Mouse (Mus musculus) monocyte, adult 5-6 weeks (primary cell): ENCODE results near the gene Fahd2a. TPM values are rescaled to one million over a fixed set of nuclear protein-coding genes. Genes with fewer than 3 reads are reported as not detected.

ENCODE experiments used
- ATAC-seq: fragments of 153-309, 156-312 bp; replicated peaks from 2 replicates; pipeline ENCODE4 v1.8.0; 2017; ENCODE audit warnings: mild to moderate bottlenecking; ENCODE audit not compliant: low TSS enrichment, insufficient number of reproducible peaks, severe bottlenecking, poor library complexity, low FRiP score
- total RNA-seq: library from RNA; stranded (forward); fragments of 200-1000, 200-491, 200-594 nt; gene quantifications from 3 replicates; pipeline ENCODE4 v1.2.3, GENCODE M21; 2017

Fahd2a gene
- total RNA-seq, 1 experiment from 2014 or later, result 14.6 TPM

- ATAC-seq, result no peak
These were observed 8.8 kb downstream of the Fahd2a start for GRCm38 (mm10) chr2:127435554-127435953.

DNA sequence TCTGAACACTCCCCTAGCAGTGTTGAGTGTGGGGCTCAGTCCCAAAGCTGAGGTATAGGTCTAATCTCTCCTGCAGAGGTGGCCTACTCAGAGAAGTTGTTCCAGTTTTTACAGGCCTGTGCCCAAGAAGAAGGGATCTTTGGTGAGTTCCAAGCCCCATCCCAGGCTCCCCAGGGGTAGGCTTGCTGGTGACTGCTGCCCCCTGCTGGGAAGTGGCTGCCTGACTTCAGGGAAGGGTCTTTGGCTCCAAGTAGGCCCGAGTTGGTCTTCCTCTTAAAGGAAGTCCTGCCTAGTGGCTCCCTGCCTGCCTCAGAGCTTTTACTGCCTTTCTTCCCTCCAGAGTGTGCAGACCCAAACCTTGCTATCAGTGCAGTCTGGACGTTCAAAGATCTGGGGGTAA, 9.2 kb downstream of the Fahd2a start:
- no peak for ATAC-seq

GRCm38 (mm10) chr2:127433487-127434295, 10.7 kb downstream of the Fahd2a start:
- ATAC-seq, result no peak

DNA sequence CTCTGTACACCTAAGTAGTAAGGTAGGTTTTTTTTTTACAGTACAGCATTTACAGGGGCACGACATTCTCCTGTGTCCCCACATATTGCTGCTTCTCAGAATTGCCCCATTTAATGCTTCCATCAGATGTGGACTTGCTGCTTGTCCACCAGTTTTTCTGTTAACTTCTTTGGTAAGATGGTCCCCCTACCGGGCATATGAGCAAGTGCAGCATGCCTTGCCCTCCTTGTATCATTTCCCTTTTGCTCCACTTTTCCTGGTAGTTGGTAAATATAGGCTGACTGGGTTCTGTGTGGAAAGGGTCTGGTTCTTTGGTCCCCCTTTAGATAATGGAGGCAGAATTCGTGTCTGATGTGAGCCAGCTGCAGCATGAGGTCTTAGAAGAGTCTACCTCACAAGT, 14.1 kb downstream of the Fahd2a start:
- no peak for ATAC-seq

DNA sequence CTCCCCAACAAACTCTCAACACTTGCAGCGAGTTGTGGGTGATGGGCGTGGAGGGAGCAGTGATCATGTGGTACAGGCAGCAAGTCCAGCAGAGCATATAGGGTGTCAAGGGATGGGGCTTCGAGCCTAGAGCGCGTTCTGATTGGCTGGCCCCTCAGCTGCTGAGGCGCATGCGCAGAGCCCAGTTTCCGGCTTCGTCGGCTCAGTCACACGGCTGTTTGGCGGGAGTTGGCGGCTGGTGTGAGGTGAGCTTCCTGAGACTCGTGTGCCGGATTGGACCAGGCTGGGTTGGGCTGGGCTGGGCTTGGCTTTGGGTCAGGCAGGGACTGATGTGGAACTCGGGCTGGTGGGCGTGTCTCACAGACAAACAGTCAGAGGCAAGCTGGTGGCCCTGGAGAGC, 19.4 kb downstream of the Fahd2a start, which contains the start of gene Gpat2:
TSS of gene Gpat2 (plus strand) at position 223 of the 400 bp plus-strand sequence.
- ATAC-seq, result no peak

- no peak for ATAC-seq
These were observed 25.9 kb downstream of the Fahd2a start for GRCm38 (mm10) chr2:127418266-127418970.

DNA sequence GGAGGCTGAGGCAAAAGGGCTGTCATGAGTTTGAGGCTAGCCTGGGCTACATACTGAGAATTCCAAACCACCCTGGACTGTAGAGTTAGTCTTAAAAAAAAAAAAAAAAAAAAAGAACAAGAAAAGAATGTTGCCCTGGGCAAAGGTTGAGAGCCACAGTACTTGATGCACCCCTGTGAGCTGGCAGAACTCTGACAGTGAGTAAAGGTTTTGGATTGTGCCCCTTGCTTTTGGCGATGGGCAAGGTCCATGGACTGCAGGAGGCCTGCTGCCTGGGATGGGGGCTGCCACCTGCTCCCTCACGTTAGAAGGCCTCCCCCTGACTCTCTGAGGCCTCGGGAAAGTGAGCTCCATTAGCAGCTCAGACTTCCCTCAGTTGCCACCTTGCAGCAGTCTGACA, 27.7 kb downstream of the Fahd2a start:
- ATAC-seq, result no peak

DNA sequence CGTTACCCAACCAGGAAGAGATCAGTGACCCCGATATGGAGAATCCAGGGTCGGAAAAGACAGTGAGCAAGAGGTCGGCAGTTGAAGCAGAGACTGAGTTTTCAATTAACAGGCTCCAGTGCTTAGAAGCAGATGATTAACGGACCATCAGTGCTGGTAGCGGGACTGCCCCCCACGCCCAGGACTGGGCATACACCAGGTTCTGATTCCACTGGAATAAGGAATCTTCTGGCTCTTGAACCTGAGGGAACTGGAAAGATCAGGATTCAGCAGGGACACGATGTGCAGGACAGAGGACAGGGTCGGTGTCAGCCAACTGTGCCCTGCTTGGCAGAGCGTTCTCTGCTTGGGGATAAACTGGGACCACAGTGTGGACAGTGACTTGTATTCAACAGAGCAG, 28.6 kb downstream of the Fahd2a start:
- ATAC-seq, result no peak

- no peak for ATAC-seq
These were observed 33.2 kb downstream of the Fahd2a start for GRCm38 (mm10) chr2:127411126-127411525.

GRCm38 (mm10) chr2:127398738-127399137, 45.6 kb downstream of the Fahd2a start:
- no peak for ATAC-seq

GRCm38 (mm10) chr2:127394606-127395161, 49.7 kb downstream of the Fahd2a start:
- ATAC-seq, result no peak

DNA sequence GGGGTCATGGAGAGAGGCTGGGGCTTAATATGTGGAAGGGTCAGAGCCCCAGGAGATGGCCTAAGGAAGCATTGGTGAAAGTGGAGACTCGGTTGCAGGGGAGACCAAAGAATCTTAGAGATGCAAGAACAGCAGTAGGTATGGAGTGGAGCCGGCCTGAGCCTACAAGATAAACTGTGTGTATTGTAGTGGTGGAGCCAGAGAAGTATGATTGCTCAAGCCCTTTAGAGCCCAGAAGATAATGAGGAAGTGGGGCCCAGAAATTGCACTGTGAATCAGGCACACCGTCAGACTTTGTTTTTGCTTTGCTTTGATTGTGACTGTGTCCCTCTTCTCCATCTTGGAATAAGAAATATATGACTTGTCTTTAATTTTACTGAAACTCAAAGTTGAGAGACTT, 53.0 kb downstream of the Fahd2a start:
- ATAC-seq, result peak; percentile 42; the same call in 1 of the 2 replicates

- ATAC-seq, result no peak
These were observed 53.5 kb downstream of the Fahd2a start for GRCm38 (mm10) chr2:127390846-127391245.

GRCm38 (mm10) chr2:127390352-127390751, 54.0 kb downstream of the Fahd2a start:
- no peak for ATAC-seq

- ATAC-seq, result no peak
These were observed 56.8 kb downstream of the Fahd2a start for GRCm38 (mm10) chr2:127387521-127387920.

Other genes with a start within 250 kb of the Fahd2a start
- 1.1 to 3.4 TPM (median 2.5 TPM) in 3 replicates for gene 1810024B03Rik, start 236.3 kb downstream of the Fahd2a start, total RNA-seq
- gene Snrnp200, start 236.2 kb downstream of the Fahd2a start, total RNA-seq, result 146 to 205 TPM (median 156 TPM) in 3 replicates
- 24.8 to 32.6 TPM (median 28.7 TPM) in 3 replicates for gene Ciao1, start 196.7 kb downstream of the Fahd2a start, total RNA-seq
- gene Tmem127, start 196.7 kb downstream of the Fahd2a start, total RNA-seq, result 43.9 to 86.2 TPM (median 50.4 TPM) in 3 replicates
- 76.8 to 93.7 TPM (median 93.1 TPM) in 3 replicates for gene Stard7, start 174.3 kb downstream of the Fahd2a start, total RNA-seq
- 141 to 443 TPM (median 158 TPM) in 3 replicates for gene Dusp2, start 108.4 kb downstream of the Fahd2a start, total RNA-seq
- 0.11 to 1.6 TPM (median 1.1 TPM) in 3 replicates for gene Astl, start 105.9 kb downstream of the Fahd2a start, total RNA-seq
- 0.10 TPM in 1 of 3 replicates, not detected in the others for gene Adra2b, start 81.4 kb downstream of the Fahd2a start, total RNA-seq
- not detected in 3 replicates for gene Gpat2, start 19.4 kb downstream of the Fahd2a start, total RNA-seq
- 3.9 to 25.7 TPM (median 6.4 TPM) in 3 replicates for gene Kcnip3, start 77.5 kb upstream of the Fahd2a start, total RNA-seq
- not detected in 3 replicates for gene Prom2, start 96.9 kb upstream of the Fahd2a start, total RNA-seq
- 1.3 to 2.9 TPM (median 2.2 TPM) in 3 replicates for gene Zfp661, start 142.5 kb upstream of the Fahd2a start, total RNA-seq
- 29.1 to 59.9 TPM (median 46.1 TPM) in 3 replicates for gene Mrps5, start 142.7 kb upstream of the Fahd2a start, total RNA-seq
- gene Mal, start 212.1 kb upstream of the Fahd2a start, total RNA-seq, result 0.64 TPM in 1 of 3 replicates, not detected in the others